In genomic region chr10:59494917-59495316, GRCm38 (mm10) we compare ENCODE assay signal across 16 mouse cellular contexts. TPM values are rescaled to one million over a fixed set of nuclear protein-coding genes. Genes with fewer than 3 reads are reported as not detected.
"Had no signal": no experiment of that assay in that cellular context is flagged by ENCODE, and none has a peak within 500 bp of the region (broad histone marks: within the 10 kb centered on the region; RNA-seq: fewer than 3 reads in every experiment).

No protein-coding gene starts in this region.

- ATAC-seq: hindbrain, postnatal 0 days; intestine, embryonic 16.5 days had no signal

- DNase-seq: gastrocnemius, adult 2 months; gastrocnemius, postnatal 10 days; gastrocnemius, postnatal 25 days; heart, adult 18-20 months; heart, postnatal 14 days; heart, postnatal 36 days; kidney, adult 11 months; kidney, adult 2 months; kidney, adult 9 months; kidney, postnatal 14 days; kidney, postnatal 36 days; layer of hippocampus, adult 9-11 months; liver; liver, embryonic 13.5 days had no signal

RNA-seq across cellular contexts. Expression of gene Oit3, which starts 53.3 kb away (rescaled TPM):
- total RNA-seq: heart, adult 18-20 months; heart, postnatal 36 days; hindbrain, postnatal 0 days had no signal
